Mouse (Mus musculus) ES-Bruce4 (cell line): ENCODE measurements around the gene Pbx1. TPM values are rescaled to one million over a fixed set of nuclear protein-coding genes. Genes with fewer than 3 reads are reported as not detected.

Source experiments
- H3K27ac ChIP-seq: 2 replicates; pipeline ENCODE4 v1.5.1; 2012; ENCODE audit warnings: low read length, inconsistent platforms; ENCODE audit not compliant: insufficient read depth
- H3K27me3 ChIP-seq: 2 replicates; pipeline ENCODE4 v1.6.1; 2012; ENCODE audit warnings: mild to moderate bottlenecking, low read length, inconsistent platforms; ENCODE audit not compliant: control insufficient read depth, poor library complexity, insufficient read depth, severe bottlenecking
- H3K36me3 ChIP-seq: 2 replicates; pipeline ENCODE4 v1.6.1; 2012; ENCODE audit warnings: inconsistent platforms, mild to moderate bottlenecking, low read length, moderate library complexity; ENCODE audit not compliant: control insufficient read depth, poor library complexity, insufficient read depth, severe bottlenecking
- H3K4me1 ChIP-seq: one replicate; pipeline ENCODE4 v1.8.1; 2011; ENCODE audit warnings: low read length; ENCODE audit not compliant: control insufficient read depth, insufficient read depth
- H3K4me3 ChIP-seq: 2 replicates; pipeline ENCODE4 v1.5.1; 2011; ENCODE audit warnings: low read depth, mild to moderate bottlenecking, low read length
- H3K9ac ChIP-seq: 2 replicates; pipeline ENCODE4 v1.6.1; 2012; ENCODE audit warnings: low read depth, mild to moderate bottlenecking, inconsistent platforms; ENCODE audit not compliant: poor library complexity, severe bottlenecking
- H3K9me3 ChIP-seq: replicated peaks from 2 replicates; pipeline ENCODE4 v1.6.1; 2012; ENCODE audit warnings: mild to moderate bottlenecking, low read length, inconsistent platforms; ENCODE audit not compliant: control insufficient read depth, poor library complexity, insufficient read depth, severe bottlenecking
- CTCF ChIP-seq: IDR thresholded peaks from one replicate; pipeline ENCODE4 v1.8.1; 2011; ENCODE audit warnings: low read depth, low read length
- EP300 ChIP-seq: IDR thresholded peaks from 2 replicates; pipeline ENCODE4 v1.6.1; 2011; ENCODE audit warnings: low read depth, low read length; ENCODE audit not compliant: insufficient read depth
- POLR2A ChIP-seq: IDR thresholded peaks from one replicate; pipeline ENCODE4 v1.8.1; 2011; ENCODE audit warnings: low read length; ENCODE audit not compliant: insufficient read depth
- polyA plus RNA-seq: library from polyadenylated mRNA; stranded (reverse); fragments of >200 nt; gene quantifications from 2 replicates; pipeline ENCODE4 v1.2.4, GENCODE M21; 2011; ENCODE audit warnings: low read depth; ENCODE audit not compliant: missing spikeins, insufficient read depth, insufficient read length

The Pbx1 gene
- polyA plus RNA-seq, 1 experiment: 28.0 TPM

DNA sequence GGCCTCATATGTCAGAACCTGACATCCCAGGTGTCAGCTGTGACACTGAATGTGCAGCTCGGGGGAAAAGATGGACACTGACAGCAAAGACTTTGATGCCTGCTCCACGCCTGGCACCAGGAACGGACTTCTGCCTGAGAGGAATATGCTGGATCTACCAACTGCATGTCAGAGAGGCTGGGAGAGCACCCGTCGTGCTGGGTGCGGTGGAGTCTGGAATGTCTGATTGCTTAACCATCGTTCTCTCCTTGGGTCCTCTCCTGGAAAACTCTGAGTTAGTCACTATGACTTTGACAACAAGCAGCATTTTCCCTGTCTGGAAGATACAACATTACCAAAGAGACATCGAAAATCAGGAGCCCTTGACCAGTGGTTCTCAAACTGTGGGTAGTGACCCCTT, 322.3 kb downstream of the Pbx1 start:
- Histone ChIP-seq H3K36me3 (no peaks in the 10 kb centered on the region), H3K9ac (no peak overlapping the region), H3K27me3 (no peaks in the 10 kb centered on the region), H3K9me3 (no peaks in the 10 kb centered on the region), H3K4me1 (no peaks in the 10 kb centered on the region), H3K27ac (no peak overlapping the region), H3K4me3 (no peak overlapping the region)
- no peak for TF ChIP-seq POLR2A
- TF ChIP-seq EP300: no peak
- no peak for TF ChIP-seq CTCF

DNA sequence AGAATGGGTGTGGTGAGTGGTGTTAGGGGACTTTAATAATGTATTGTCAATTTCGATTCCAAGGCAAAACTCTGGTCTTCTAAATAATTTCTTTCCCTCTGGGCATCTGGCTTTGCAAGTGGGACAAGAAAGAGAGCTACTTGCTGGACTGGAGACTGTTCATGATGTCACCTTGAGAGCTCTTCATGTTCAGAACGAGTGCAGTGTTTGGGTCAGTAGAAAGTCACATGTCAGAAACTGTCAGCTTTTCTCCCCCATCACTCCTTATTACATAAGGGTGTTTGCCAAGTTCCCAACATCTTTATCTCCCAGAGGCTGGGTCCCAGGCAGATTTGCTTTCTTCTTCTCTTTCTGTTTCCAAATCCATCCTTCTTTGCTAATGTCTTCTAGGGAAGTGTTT, 328.2 kb downstream of the Pbx1 start:
- H3K27ac ChIP-seq: no peak overlapping the region
- H3K9me3 ChIP-seq: no peaks in the 10 kb centered on the region
- H3K27me3 ChIP-seq: no peaks in the 10 kb centered on the region
- no peak overlapping the region for H3K4me3 ChIP-seq
- H3K36me3 ChIP-seq: no peaks in the 10 kb centered on the region
- TF ChIP-seq EP300: no peak
- no peak for TF ChIP-seq POLR2A
- TF ChIP-seq CTCF: no peak
- H3K9ac ChIP-seq: no peak overlapping the region
- no peaks in the 10 kb centered on the region for H3K4me1 ChIP-seq

DNA sequence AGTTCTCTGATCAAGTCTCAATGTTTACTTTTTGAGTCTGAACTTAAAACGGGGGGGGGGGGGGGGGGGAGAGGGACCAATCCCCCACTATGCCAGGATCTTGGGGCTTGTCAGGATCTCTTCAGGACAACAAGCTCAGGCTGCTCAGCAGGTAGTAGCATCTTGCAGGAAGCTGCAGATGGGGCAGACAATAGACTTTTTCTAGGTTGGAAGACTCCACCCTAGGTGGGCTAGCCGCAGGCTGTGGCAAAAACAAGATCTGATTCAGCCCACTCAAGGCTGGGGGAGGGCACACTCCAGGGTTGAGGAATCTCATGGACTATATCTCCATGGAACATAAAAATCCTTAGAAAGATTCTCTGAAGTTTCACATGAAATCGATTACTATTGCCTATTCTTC, 330.6 kb downstream of the Pbx1 start:
- no peak overlapping the region for H3K4me3 ChIP-seq
- TF ChIP-seq EP300 (peak; percentile 70; the same call in 1 of the 2 replicates), CTCF (no peak), POLR2A (no peak)
- no peaks in the 10 kb centered on the region for H3K36me3 ChIP-seq
- H3K27ac ChIP-seq: no peak overlapping the region
- H3K9me3 ChIP-seq: no peaks in the 10 kb centered on the region
- H3K27me3 ChIP-seq: no peaks in the 10 kb centered on the region
- H3K9ac ChIP-seq: no peak overlapping the region
- no peaks in the 10 kb centered on the region for H3K4me1 ChIP-seq

DNA sequence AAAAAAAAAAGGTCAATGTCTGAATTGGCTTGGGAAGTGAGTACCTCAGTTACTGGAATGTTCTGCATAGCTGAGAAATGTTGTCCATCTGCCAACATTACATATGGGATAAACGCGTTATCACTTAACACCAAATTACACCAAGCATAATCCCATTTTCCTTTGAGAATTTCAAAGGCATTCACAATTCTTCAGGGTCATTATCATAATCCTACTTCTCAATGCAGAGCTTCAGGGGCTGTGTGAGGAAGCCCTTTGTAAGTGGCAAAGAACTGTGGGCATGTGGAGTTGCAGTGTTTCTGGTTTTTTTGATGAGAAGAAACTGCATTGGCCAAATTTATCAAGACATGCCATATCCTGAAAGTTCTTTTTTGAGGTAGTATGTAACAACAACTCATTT, 333.3 kb downstream of the Pbx1 start:
- Histone ChIP-seq H3K4me1 (no peaks in the 10 kb centered on the region), H3K4me3 (no peak overlapping the region), H3K9me3 (no peaks in the 10 kb centered on the region), H3K9ac (no peak overlapping the region), H3K27ac (no peak overlapping the region), H3K36me3 (no peaks in the 10 kb centered on the region), H3K27me3 (no peaks in the 10 kb centered on the region)
- TF ChIP-seq CTCF (no peak), EP300 (no peak), POLR2A (no peak)

DNA sequence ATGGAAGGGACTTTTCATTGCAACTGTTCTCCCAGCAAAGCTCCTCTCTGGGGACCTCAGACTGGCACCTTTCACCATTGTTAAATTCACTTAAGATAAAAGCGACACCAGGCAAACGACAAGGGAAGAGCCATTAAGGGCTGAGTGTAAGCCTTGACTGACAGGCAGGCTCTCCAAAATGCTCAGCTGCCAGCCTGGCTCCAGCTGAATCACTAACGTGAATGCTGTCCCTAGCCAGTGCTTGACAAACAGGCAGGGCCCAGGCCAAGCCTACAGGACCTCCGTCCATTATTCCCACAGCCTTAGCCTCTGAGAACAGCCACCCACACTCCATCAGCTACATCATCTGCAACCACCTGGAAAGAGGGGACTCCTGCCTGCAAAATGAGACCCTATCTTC, 337.4 kb downstream of the Pbx1 start:
- H3K9me3 ChIP-seq: no peaks in the 10 kb centered on the region
- no peaks in the 10 kb centered on the region for H3K27me3 ChIP-seq
- TF ChIP-seq EP300: no peak
- no peak overlapping the region for H3K4me3 ChIP-seq
- H3K4me1 ChIP-seq: no peaks in the 10 kb centered on the region
- no peaks in the 10 kb centered on the region for H3K36me3 ChIP-seq
- H3K27ac ChIP-seq: no peak overlapping the region
- H3K9ac ChIP-seq: no peak overlapping the region

DNA sequence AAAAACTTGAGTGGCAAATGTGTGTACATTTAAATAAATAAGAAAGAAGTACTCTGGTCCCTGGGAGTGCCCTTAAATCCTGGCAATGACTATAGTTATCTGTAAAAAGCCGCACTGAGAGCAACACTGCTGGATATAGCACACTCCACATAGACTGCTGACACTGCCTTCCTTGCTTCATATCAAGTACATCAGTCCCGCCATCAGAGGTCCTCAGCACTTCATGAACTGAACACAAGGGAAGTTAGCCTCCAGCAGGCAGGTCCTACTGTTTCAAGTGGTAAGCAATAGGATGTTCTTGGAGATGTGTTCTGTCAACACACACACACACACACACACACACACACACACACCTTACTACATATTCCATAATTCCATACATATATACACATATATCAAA, 339.0 kb downstream of the Pbx1 start:
- Histone ChIP-seq H3K27me3 (no peaks in the 10 kb centered on the region), H3K36me3 (no peaks in the 10 kb centered on the region), H3K4me1 (no peaks in the 10 kb centered on the region), H3K9me3 (no peaks in the 10 kb centered on the region), H3K27ac (no peak overlapping the region), H3K9ac (no peak overlapping the region), H3K4me3 (no peak overlapping the region)
- TF ChIP-seq EP300 (no peak), CTCF (no peak), POLR2A (no peak)

DNA sequence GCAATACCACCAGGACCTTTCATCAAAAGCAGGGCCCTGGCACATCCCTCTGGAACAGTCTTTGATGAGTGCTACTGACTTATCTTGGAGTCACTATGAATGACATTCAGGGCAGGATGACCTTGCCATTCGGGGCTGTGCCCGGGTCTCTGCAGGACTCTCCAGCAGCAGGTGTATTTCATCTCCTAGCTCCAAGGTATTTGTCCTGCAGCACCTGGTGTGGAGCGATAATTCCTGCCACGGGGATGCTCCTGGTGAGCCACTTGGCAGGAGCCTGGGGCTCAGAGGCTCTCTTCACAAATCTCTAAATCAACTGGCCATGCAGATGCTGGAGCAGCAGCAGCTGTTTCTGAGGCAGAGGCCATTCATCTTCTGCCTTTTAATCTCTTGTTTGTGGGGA, 340.4 kb downstream of the Pbx1 start:
- Histone ChIP-seq H3K36me3 (no peaks in the 10 kb centered on the region), H3K4me1 (no peaks in the 10 kb centered on the region), H3K9me3 (no peaks in the 10 kb centered on the region), H3K9ac (no peak overlapping the region), H3K4me3 (no peak overlapping the region), H3K27ac (no peak overlapping the region), H3K27me3 (no peaks in the 10 kb centered on the region)
- TF ChIP-seq CTCF (no peak), POLR2A (no peak), EP300 (no peak)
